Mouse (Mus musculus) bone marrow macrophage, adult 2 months (primary cell): ENCODE measurements around the gene Acvr1b.

Experiments used
- CTCF ChIP-seq: IDR thresholded peaks from 2 replicates; pipeline ENCODE4 v1.5.1; 2012; ENCODE audit warnings: low read depth, mild to moderate bottlenecking, low read length, moderate library complexity
- POLR2A ChIP-seq: IDR thresholded peaks from 2 replicates; pipeline ENCODE4 v1.6.1; 2012; ENCODE audit warnings: mild to moderate bottlenecking, low read depth, low read length, borderline replicate concordance

GRCm38 (mm10) chr15:101246231-101247154, 72.6 kb downstream of the Acvr1b start:
- no peak for TF ChIP-seq CTCF
- TF ChIP-seq POLR2A: no peak
